Mouse (Mus musculus): ENCODE measurements at regions not wholly inside any gene's neighbourhood (a gene's known extent, or its start where the extent isn't known, plus 50 kb on each side); places are given as distances from the start of the nearest gene placed in this dataset.

GRCm38 (mm10) chr1:187428536-187429215 is 179.9 kb upstream of the Esrrg start:
- TF ChIP-seq CTCF (IDR thresholded peaks at IDR 0.05; ENCODE audit: extremely low read depth, insufficient read depth, low read length): no peak
- no peak for TF ChIP-seq POLR2A (IDR thresholded peaks at IDR 0.05; ENCODE audit: extremely low read depth, insufficient read depth, low read length)
